Mouse (Mus musculus): ENCODE results near the gene Tssk3.

- TF ChIP-seq GATA1 (IDR thresholded peaks at IDR 0.05; ENCODE audit: low read length) = no peak
- no peak for TF ChIP-seq TAL1 (IDR thresholded peaks at IDR 0.05; ENCODE audit: low read length)
These were observed 49.7 kb downstream of the Tssk3 start for GRCm38 (mm10) chr4:129441145-129441544.
